Mouse (Mus musculus) MEL (cell line): ENCODE results near the gene Atp1a4. TPM values are rescaled to one million over a fixed set of nuclear protein-coding genes. Genes with fewer than 3 reads are reported as not detected.
A peak's percentile ranks its signal among the peaks of the same experiment; 100 is the strongest.

ENCODE experiments used
- DNase-seq: peaks from one replicate; pipeline ENCODE4 v3.0.0; 2011; ENCODE audit warnings: low read depth, low spot score
- H3K27ac ChIP-seq: 2 replicates; pipeline ENCODE4 v1.5.1; 2012; ENCODE audit warnings: low read depth, mild to moderate bottlenecking, control low read depth, low read length, moderate library complexity; ENCODE audit not compliant: control insufficient read depth
- H3K27me3 ChIP-seq, 2 experiments: fragments of 150-350 bp in 1 of 2; sonication (generic) in 1 of 2; 2 replicates each; pipeline ENCODE4 v1.6.1; 2012; ENCODE audit warnings: low read length in 2 of 2, mild to moderate bottlenecking in 2 of 2, improper control_type of control experiment in 1 of 2, moderate library complexity in 1 of 2; ENCODE audit not compliant: insufficient read depth in 2 of 2, control insufficient read depth in 1 of 2
- H3K36me3 ChIP-seq, 2 experiments: 2 replicates each; pipeline ENCODE4 v1.6.1; 2012 to 2014; ENCODE audit warnings: low read length in 2 of 2, improper control_type of control experiment in 1 of 2, inconsistent platforms in 1 of 2, mild to moderate bottlenecking in 1 of 2; ENCODE audit not compliant: insufficient read depth in 2 of 2, control insufficient read depth in 1 of 2
- H3K4me1 ChIP-seq, 2 experiments: fragments of 150-350 bp in 1 of 2; sonication (generic) in 1 of 2; 2 replicates each; pipeline ENCODE4 v1.6.1; 2012; ENCODE audit warnings: low read length in 2 of 2, improper control_type of control experiment in 1 of 2, mild to moderate bottlenecking in 1 of 2; ENCODE audit not compliant: insufficient read depth in 2 of 2, control insufficient read depth in 1 of 2
- H3K4me3 ChIP-seq, 2 experiments: fragments of 150-350 bp in 1 of 2; sonication (generic) in 1 of 2; 2 replicates each; pipeline ENCODE4 v1.5.1; 2012; ENCODE audit warnings: low read depth in 2 of 2, low read length in 2 of 2, mild to moderate bottlenecking in 2 of 2, moderate library complexity in 2 of 2, control low read depth in 1 of 2, improper control_type of control experiment in 1 of 2; ENCODE audit not compliant: control insufficient read depth in 1 of 2, insufficient read depth in 1 of 2
- H3K79me2 ChIP-seq: 2 replicates; pipeline ENCODE4 v1.6.1; 2012; ENCODE audit warnings: mild to moderate bottlenecking, low read length, moderate library complexity; ENCODE audit not compliant: control insufficient read depth, poor library complexity, insufficient read depth
- H3K9ac ChIP-seq: 2 replicates; pipeline ENCODE4 v1.6.1; 2012; ENCODE audit warnings: low read depth, mild to moderate bottlenecking, control low read depth, low read length, moderate library complexity; ENCODE audit not compliant: control insufficient read depth, poor library complexity, severe bottlenecking
- H3K9me3 ChIP-seq: fragments of 150-350 bp; sonication (generic); replicated peaks from 2 replicates; pipeline ENCODE4 v1.6.1; 2012; ENCODE audit warnings: mild to moderate bottlenecking, low read length, improper control_type of control experiment, moderate library complexity; ENCODE audit not compliant: insufficient read depth
- BHLHE40 ChIP-seq: IDR thresholded peaks from 2 replicates; pipeline ENCODE4 v1.6.1; 2012; ENCODE audit warnings: low read depth, mild to moderate bottlenecking, inconsistent platforms, low read length, improper control_type of control experiment, borderline replicate concordance
- CHD2 ChIP-seq: IDR thresholded peaks from 2 replicates; pipeline ENCODE4 v1.6.1; 2011; ENCODE audit warnings: low read length, improper control_type of control experiment
- E2F4 ChIP-seq: IDR thresholded peaks from 2 replicates; pipeline ENCODE4 v1.6.1; 2011; ENCODE audit warnings: low read depth, low read length, improper control_type of control experiment, borderline replicate concordance
- ELF1 ChIP-seq: IDR thresholded peaks from 2 replicates; pipeline ENCODE4 v1.6.1; 2014; ENCODE audit warnings: low read depth, mild to moderate bottlenecking, inconsistent platforms, low read length, improper control_type of control experiment, moderate library complexity
- EP300 ChIP-seq, 2 experiments: IDR thresholded peaks; 2 replicates each; pipeline ENCODE4 v1.6.1; 2011; ENCODE audit warnings: improper control_type of control experiment in 2 of 2, low read length in 2 of 2, low read depth in 1 of 2, mild to moderate bottlenecking in 1 of 2
- ETS1 ChIP-seq: IDR thresholded peaks from 2 replicates; pipeline ENCODE4 v1.6.1; 2012; ENCODE audit warnings: low read depth, mild to moderate bottlenecking, inconsistent platforms, low read length, improper control_type of control experiment, moderate library complexity
- KAT2A ChIP-seq: conservative IDR thresholded peaks from 2 replicates; pipeline ENCODE4 v1.6.1; 2012; ENCODE audit warnings: low read depth, low read length, improper control_type of control experiment, inconsistent platforms
- MAFK ChIP-seq: IDR thresholded peaks from 2 replicates; pipeline ENCODE4 v1.6.1; 2011; ENCODE audit warnings: low read depth, mild to moderate bottlenecking, low read length, improper control_type of control experiment, borderline replicate concordance
- NELFE ChIP-seq: IDR thresholded peaks from 2 replicates; pipeline ENCODE4 v1.6.1; 2011; ENCODE audit warnings: low read depth, low read length, improper control_type of control experiment
- POLR2A ChIP-seq, 2 experiments: IDR thresholded peaks; 2 replicates each; pipeline ENCODE4 v1.6.1; 2011 to 2012; ENCODE audit warnings: low read length in 2 of 2, mild to moderate bottlenecking in 2 of 2, control low read depth in 1 of 2, improper control_type of control experiment in 1 of 2, low read depth in 1 of 2, moderate library complexity in 1 of 2; ENCODE audit not compliant: control insufficient read depth in 1 of 2, insufficient read depth in 1 of 2, poor library complexity in 1 of 2
- POLR2AphosphoS5 ChIP-seq: IDR thresholded peaks from 2 replicates; pipeline ENCODE4 v1.6.1; 2012; ENCODE audit warnings: low read depth, borderline replicate concordance, mild to moderate bottlenecking, inconsistent platforms, low read length, moderate library complexity, mixed read lengths
- RCOR1 ChIP-seq: IDR thresholded peaks from 2 replicates; pipeline ENCODE4 v1.6.1; 2012; ENCODE audit warnings: low read depth, mild to moderate bottlenecking, inconsistent platforms, low read length, improper control_type of control experiment
- SIN3A ChIP-seq: IDR thresholded peaks from 2 replicates; pipeline ENCODE4 v1.6.1; 2012; ENCODE audit warnings: low read length, improper control_type of control experiment, inconsistent platforms
- TAL1 ChIP-seq: IDR thresholded peaks from 2 replicates; pipeline ENCODE4 v1.6.1; 2012; ENCODE audit warnings: mild to moderate bottlenecking, inconsistent platforms, low read length, moderate library complexity, mixed read lengths
- TBP ChIP-seq: IDR thresholded peaks from 2 replicates; pipeline ENCODE4 v1.8.0; 2011; ENCODE audit warnings: low read depth, low read length, improper control_type of control experiment
- TCF12 ChIP-seq: IDR thresholded peaks from 2 replicates; pipeline ENCODE4 v1.6.1; 2014; ENCODE audit warnings: low read depth, mild to moderate bottlenecking, inconsistent platforms, low read length, improper control_type of control experiment, moderate library complexity
- ZC3H11A ChIP-seq: IDR thresholded peaks from 2 replicates; pipeline ENCODE4 v1.6.1; 2012; ENCODE audit warnings: low read depth, mild to moderate bottlenecking, inconsistent platforms, low read length, improper control_type of control experiment
- ZKSCAN1 ChIP-seq: IDR thresholded peaks from 2 replicates; pipeline ENCODE4 v1.6.1; 2012; ENCODE audit warnings: low read depth, mild to moderate bottlenecking, inconsistent platforms, low read length, improper control_type of control experiment, moderate library complexity
- ZMIZ1 ChIP-seq: IDR thresholded peaks from 2 replicates; pipeline ENCODE4 v1.6.1; 2012; ENCODE audit warnings: low read depth, mild to moderate bottlenecking, inconsistent platforms, low read length, improper control_type of control experiment, moderate library complexity
- ZNF384 ChIP-seq: IDR thresholded peaks from 2 replicates; pipeline ENCODE4 v1.6.1; 2012; ENCODE audit warnings: low read depth, mild to moderate bottlenecking, inconsistent platforms, low read length, improper control_type of control experiment
- polyA plus RNA-seq, 2 experiments: library from polyadenylated mRNA; stranded (reverse) in 1 of 2; unstranded in 1 of 2; fragments of >175 nt in 1 of 2; fragments of >200 nt in 1 of 2; gene quantifications; 2 replicates each; pipeline versions ENCODE4 v1.2.1 to v1.2.4; 2012; ENCODE audit warnings: low replicate concordance in 2 of 2, low read depth in 1 of 2; ENCODE audit not compliant: insufficient read length in 2 of 2, insufficient read depth in 1 of 2, missing spikeins in 1 of 2
- total RNA-seq: library from RNA; depleted of rRNA; stranded (reverse); fragments of 300-350 nt; gene quantifications from 2 replicates; pipeline ENCODE4 v1.2.3, GENCODE M21; 2012

Gene Atp1a4
- total and polyA plus RNA-seq, 3 experiments: not detected

DNA sequence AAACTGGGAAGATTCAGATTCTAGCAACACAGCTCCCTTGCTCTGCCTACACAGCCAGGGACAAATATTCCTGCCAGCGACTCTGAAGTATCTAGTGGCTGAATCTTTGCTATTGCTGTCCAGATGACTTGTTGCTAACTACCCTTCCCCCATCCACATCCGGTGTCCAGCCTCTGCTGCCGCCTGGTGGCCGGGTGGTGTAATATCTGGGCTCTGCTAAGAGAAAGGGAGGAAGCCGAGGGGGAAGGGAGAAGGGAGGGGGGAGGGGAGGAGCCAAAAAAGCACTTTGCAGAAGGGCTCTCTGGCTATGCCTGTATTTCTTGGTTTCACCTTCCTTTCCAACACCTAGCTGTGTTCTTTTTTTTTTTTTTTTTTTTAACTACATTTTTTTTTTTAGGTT lies 41.1 kb downstream of the Atp1a4 start (continued):
- no peak for TF ChIP-seq TAL1
- peak; percentile 66 for TF ChIP-seq ELF1
- peak in 1 of 2 experiments; percentile 30; a peak in 1 of 4 replicates for TF ChIP-seq POLR2A (IDR thresholded peaks at IDR 0.05; ENCODE audit: control insufficient read depth in 1 of 2, insufficient read depth in 1 of 2, low read depth in 1 of 2, low read length in 2 of 2, poor library complexity in 1 of 2)
- no peak for TF ChIP-seq KAT2A
- TF ChIP-seq SIN3A: peak; percentile 61; the same call in 1 of the 2 replicates
- no peak for TF ChIP-seq RCOR1
- no peak for TF ChIP-seq E2F4
- no peak for TF ChIP-seq MAFK
- peak; percentile 92 for TF ChIP-seq CHD2
- TF ChIP-seq ETS1: peak; percentile 40; the same call in 1 of the 2 replicates
- TF ChIP-seq ZC3H11A: peak; percentile 33; the same call in 1 of the 2 replicates

DNA sequence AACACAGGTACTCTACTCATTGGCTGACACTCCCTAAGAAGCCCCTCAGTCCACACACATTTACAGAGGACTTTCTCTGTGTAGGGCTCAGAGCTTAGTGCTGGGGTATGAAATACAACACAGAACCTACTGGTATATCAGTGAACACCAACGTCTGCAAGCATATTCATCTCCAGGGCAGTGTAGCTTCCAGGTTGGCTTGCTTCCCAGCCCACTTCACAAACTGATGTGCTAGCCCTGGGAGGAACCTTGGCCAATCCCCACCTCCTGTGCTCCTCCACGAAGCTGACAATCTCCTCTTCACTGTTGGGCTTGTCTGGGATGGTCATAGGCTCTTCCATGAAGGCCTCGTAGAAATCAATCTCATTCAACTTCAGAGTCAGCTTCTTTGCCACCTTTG lies 43.5 kb downstream of the Atp1a4 start:
- no peak overlapping the region for H3K9ac ChIP-seq
- TF ChIP-seq ZKSCAN1 (no peak), POLR2AphosphoS5 (no peak), ELF1 (no peak), ZNF384 (no peak), TAL1 (no peak), BHLHE40 (no peak), EP300 (IDR thresholded peaks at IDR 0.05; ENCODE audit: low read depth in 1 of 2, low read length in 2 of 2) (no peak), TBP (no peak), TCF12 (no peak), ETS1 (no peak), RCOR1 (no peak), ZMIZ1 (no peak), MAFK (no peak), NELFE (no peak), KAT2A (no peak)

More for the DNA sequence above, 43.5 kb downstream of the Atp1a4 start:
- H3K27ac ChIP-seq: no peak overlapping the region
- no peak for DNase-seq
- H3K36me3 ChIP-seq: peaks cover 0 to 4% of the 10 kb centered on the region in 2 experiments; a peak in 2 of 4 replicates
- H3K27me3 ChIP-seq: no peaks in the 10 kb centered on the region
- H3K9me3 ChIP-seq: no peaks in the 10 kb centered on the region
- peaks cover 0 to 5% of the 10 kb centered on the region in 2 experiments; a peak in 2 of 4 replicates for H3K4me1 ChIP-seq
- no peak overlapping the region for H3K4me3 ChIP-seq
- no peaks in the 10 kb centered on the region for H3K79me2 ChIP-seq
